Mouse (Mus musculus): ENCODE measurements around the gene Lman2l.

- TF ChIP-seq POLR2A (IDR thresholded peaks at IDR 0.05; ENCODE audit: borderline replicate concordance, extremely low read depth, low read depth, low read length), result no peak
- TF ChIP-seq CTCF (IDR thresholded peaks at IDR 0.05; ENCODE audit: insufficient read depth, low read length), result no peak
Measured at GRCm38 (mm10) chr1:36457388-36458014, 12.4 kb upstream of the Lman2l start.
